Mouse (Mus musculus): ENCODE results near the gene Pira2. TPM values are rescaled to one million over a fixed set of nuclear protein-coding genes. Genes with fewer than 3 reads are reported as not detected.

Gene Pira2
- 1.1 TPM for total RNA-seq (2023)

GRCm38 (mm10) chr7:3844951-3845350 is at the start of gene Pira2:
Gene Pira2, minus strand, starts transcription at chr7:3845051.

GRCm38 (mm10) chr7:3825599-3825998 is 19.3 kb downstream of the Pira2 start, which contains the start of gene Gm15448:
Gene Gm15448, minus strand, starts transcription at chr7:3825687.

Other genes starting within 250 kb of the Pira2 start
- gene Oscar, start 228.9 kb downstream of the Pira2 start, total RNA-seq (2023): not detected
- gene Ndufa3, start 227.7 kb downstream of the Pira2 start, total RNA-seq (2023): 342 TPM
- gene Tfpt, start 215.1 kb downstream of the Pira2 start, total RNA-seq (2023): 26.4 TPM
- 65.7 TPM for gene Prpf31, start 215.1 kb downstream of the Pira2 start, total RNA-seq (2023)
- gene Cnot3, start 199.8 kb downstream of the Pira2 start, total RNA-seq (2023): 113 TPM
- 11.7 TPM for gene Leng1, start 179.2 kb downstream of the Pira2 start, total RNA-seq (2023)
- gene Tmc4, start 167.5 kb downstream of the Pira2 start, total RNA-seq (2023): 10.1 TPM
- gene Tsen34, start 152.2 kb downstream of the Pira2 start, total RNA-seq (2023): 19.7 TPM
- gene Mboat7, start 151.5 kb downstream of the Pira2 start, total RNA-seq (2023): 59.5 TPM
- gene Rps9, start 141.1 kb downstream of the Pira2 start, total RNA-seq (2023): 2,799 TPM
- 3.2 TPM for gene Pirb, start 124.7 kb downstream of the Pira2 start, total RNA-seq (2023)
- 0.86 TPM for gene Gm15448, start 19.4 kb downstream of the Pira2 start, total RNA-seq (2023)
- gene Gm14548, start 53.1 kb upstream of the Pira2 start, total RNA-seq (2023): 0.24 TPM
- gene Lilra6, start 70.5 kb upstream of the Pira2 start, total RNA-seq (2023): 0.43 TPM
- gene Lair1, start 218.2 kb upstream of the Pira2 start, total RNA-seq (2023): 10.1 TPM

All from CD8-positive naive resting alpha-beta T cell, adult 57 days (primary cell).